Mouse (Mus musculus): ENCODE results near the gene Galns. TPM values are rescaled to one million over a fixed set of nuclear protein-coding genes. Genes with fewer than 3 reads are reported as not detected.
A peak's percentile ranks its signal among the peaks of the same experiment; 100 is the strongest.

Gene Galns
- total and polyA plus RNA-seq, 3 experiments, result 16.4 to 25.6 (median 25.6) TPM

- H3K9ac ChIP-seq (ENCODE audit: insufficient read depth, low read depth), result no peak overlapping the region
- H3K4me2 ChIP-seq (ENCODE audit: insufficient read depth, low read depth, poor library complexity, severe bottlenecking), result no peak overlapping the region
- H3K79me2 ChIP-seq (replicated peaks; ENCODE audit: control insufficient read depth, extremely low read depth, insufficient read depth, poor library complexity, severe bottlenecking), result no peaks in the 10 kb centered on the region
- peak; percentile 37 for TF ChIP-seq SMC3 (IDR thresholded peaks at IDR 0.05; ENCODE audit: low read depth, low read length)
- peak; percentile 57 to 72 for TF ChIP-seq CTCF (conservative IDR thresholded peaks at IDR 0.05 in 1 of 2, IDR thresholded peaks at IDR 0.05 in 1 of 2; ENCODE audit: low read depth in 2 of 2, low read length in 2 of 2)
- no peak for TF ChIP-seq KAT2A (IDR thresholded peaks at IDR 0.05; ENCODE audit: insufficient replicate concordance, low read length)
- in situ Hi-C loops (cut with MboI; ENCODE audit: low pct_ligation_motif_present, low pct_unique_long_range_greater_than_20kb, low sequenced_read_pairs), result no loop called here
- no peak for DNase-seq (ENCODE audit: extremely low read depth)
- no peaks in the 10 kb centered on the region for H3K27me3 ChIP-seq (replicated peaks)
- H3K27ac ChIP-seq (ENCODE audit: insufficient read depth, low read depth), result no peak overlapping the region
- H3K4me3 ChIP-seq (replicated peaks in 1 of 3; ENCODE audit: low read depth in 2 of 3, low read length in 2 of 3, poor library complexity in 1 of 3), result no peak overlapping the region
- H3K36me3 ChIP-seq (replicated peaks in 1 of 2; ENCODE audit: control insufficient read depth in 1 of 2, insufficient read depth in 1 of 2, low read length in 1 of 2), result peaks cover 20 to 99% of the 10 kb centered on the region in 2 experiments
- dilution Hi-C loops (cut with MboI; ENCODE audit: extremely low pct_ligation_motif_present, extremely low pct_unique_long_range_greater_than_20kb, low sequenced_read_pairs), result no loop called here
- H3K9me3 ChIP-seq (replicated peaks; ENCODE audit: low read length), result no peaks in the 10 kb centered on the region
- peaks cover 6 to 31% of the 10 kb centered on the region in 2 experiments for H3K4me1 ChIP-seq (ENCODE audit: control insufficient read depth in 1 of 2, insufficient read depth in 2 of 2)
These were observed 48.8 kb upstream of the Galns start for GRCm38 (mm10) chr8:122660022-122660421.

DNA sequence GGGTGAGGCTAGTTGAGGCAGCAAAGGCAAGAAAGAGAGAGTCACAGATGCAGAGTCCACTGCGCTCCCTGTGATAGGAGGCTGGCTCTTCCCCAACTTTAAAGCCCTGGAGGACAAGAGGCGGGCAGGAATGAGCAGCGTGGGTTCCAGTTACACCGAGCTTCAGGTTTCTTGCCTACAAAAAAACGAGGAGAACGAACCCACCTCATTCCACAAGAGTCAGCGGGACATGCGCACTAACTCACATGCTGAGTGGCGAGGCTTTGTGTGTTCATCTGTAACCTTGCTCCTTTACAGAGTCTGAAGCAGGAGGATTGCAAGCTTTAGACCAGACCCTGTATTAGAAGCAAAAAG, 47.5 kb upstream of the Galns start:
- TF ChIP-seq MAFK (IDR thresholded peaks at IDR 0.05; ENCODE audit: insufficient replicate concordance, low read length) (no peak), JUN (IDR thresholded peaks at IDR 0.05; ENCODE audit: insufficient read depth, low read depth, low read length) (no peak), ZNF384 (IDR thresholded peaks at IDR 0.05; ENCODE audit: low read depth, low read length) (no peak), E2F4 (IDR thresholded peaks at IDR 0.05; ENCODE audit: insufficient replicate concordance, low read depth, low read length) (no peak), CTCF (conservative IDR thresholded peaks at IDR 0.05 in 1 of 2, IDR thresholded peaks at IDR 0.05 in 1 of 2; ENCODE audit: low read depth in 2 of 2, low read length in 2 of 2) (no peak), MYC (IDR thresholded peaks at IDR 0.05; ENCODE audit: low read depth, low read length) (no peak), USF2 (conservative IDR thresholded peaks at IDR 0.05; ENCODE audit: low read depth, low read length) (no peak), MXI1 (IDR thresholded peaks at IDR 0.05; ENCODE audit: low read depth, low read length) (no peak), CHD1 (IDR thresholded peaks at IDR 0.05; ENCODE audit: low read depth, low read length) (no peak), SMC3 (IDR thresholded peaks at IDR 0.05; ENCODE audit: low read depth, low read length) (no peak), HCFC1 (IDR thresholded peaks at IDR 0.05; ENCODE audit: low read depth, low read length) (no peak), RCOR1 (conservative IDR thresholded peaks at IDR 0.05; ENCODE audit: low read depth, low read length) (no peak), BHLHE40 (IDR thresholded peaks at IDR 0.05; ENCODE audit: low read depth, low read length) (no peak), NRF1 (IDR thresholded peaks at IDR 0.05; ENCODE audit: low read depth, low read length) (no peak)
- no peak for DNase-seq (ENCODE audit: extremely low read depth)
- Histone ChIP-seq H3K4me3 (replicated peaks in 1 of 3; ENCODE audit: low read depth in 2 of 3, low read length in 2 of 3, poor library complexity in 1 of 3) (no peak overlapping the region), H3K27ac (ENCODE audit: insufficient read depth, low read depth) (no peak overlapping the region), H3K79me2 (replicated peaks; ENCODE audit: control insufficient read depth, extremely low read depth, insufficient read depth, poor library complexity, severe bottlenecking) (no peaks in the 10 kb centered on the region), H3K4me1 (ENCODE audit: control insufficient read depth in 1 of 2, insufficient read depth in 2 of 2) (peaks cover 10 to 34% of the 10 kb centered on the region in 2 experiments), H3K4me2 (ENCODE audit: insufficient read depth, low read depth, poor library complexity, severe bottlenecking) (no peak overlapping the region), H3K9me3 (replicated peaks; ENCODE audit: low read length) (no peaks in the 10 kb centered on the region), H3K9ac (ENCODE audit: insufficient read depth, low read depth) (no peak overlapping the region), H3K27me3 (replicated peaks) (no peaks in the 10 kb centered on the region), H3K36me3 (replicated peaks in 1 of 2; ENCODE audit: control insufficient read depth in 1 of 2, insufficient read depth in 1 of 2, low read length in 1 of 2) (peaks cover 19 to 99% of the 10 kb centered on the region in 2 experiments)
- in situ Hi-C loops (cut with MboI; ENCODE audit: low pct_ligation_motif_present, low pct_unique_long_range_greater_than_20kb, low sequenced_read_pairs) (no loop called here), dilution Hi-C loops (cut with MboI; ENCODE audit: extremely low pct_ligation_motif_present, extremely low pct_unique_long_range_greater_than_20kb, low sequenced_read_pairs) (no loop called here)
